Mouse (Mus musculus) splenic B cell, adult 2 months (primary cell): ENCODE results near the gene Gspt1.
"Not testable (repeated sequence)": the region's sequence is repeated elsewhere in the genome, so short reads cannot be mapped to it uniquely, and the experiment has no call there.

Experiments
- DNase-seq: peaks from one replicate; pipeline ENCODE4 v3.0.0-alpha.2; 2011; ENCODE audit warnings: low read depth, low spot score
- H3K27me3 ChIP-seq: 2 replicates; pipeline ENCODE4 v1.6.1; 2012; ENCODE audit warnings: mild to moderate bottlenecking, low read length, moderate library complexity, mixed read lengths; ENCODE audit not compliant: control insufficient read depth, poor library complexity, insufficient read depth, severe bottlenecking
- H3K36me3 ChIP-seq: 2 replicates; pipeline ENCODE4 v1.6.1; 2012; ENCODE audit warnings: mild to moderate bottlenecking, low read length, moderate library complexity, mixed read lengths; ENCODE audit not compliant: control insufficient read depth, poor library complexity, insufficient read depth, severe bottlenecking

The Gspt1 gene

GRCm38 (mm10) chr16:11253898-11254722 lies at the start of gene Gspt1:
TSS of gene Gspt1 (minus strand) at chr16:11254325.
- H3K36me3 ChIP-seq = no peaks in the 10 kb centered on the region

DNA sequence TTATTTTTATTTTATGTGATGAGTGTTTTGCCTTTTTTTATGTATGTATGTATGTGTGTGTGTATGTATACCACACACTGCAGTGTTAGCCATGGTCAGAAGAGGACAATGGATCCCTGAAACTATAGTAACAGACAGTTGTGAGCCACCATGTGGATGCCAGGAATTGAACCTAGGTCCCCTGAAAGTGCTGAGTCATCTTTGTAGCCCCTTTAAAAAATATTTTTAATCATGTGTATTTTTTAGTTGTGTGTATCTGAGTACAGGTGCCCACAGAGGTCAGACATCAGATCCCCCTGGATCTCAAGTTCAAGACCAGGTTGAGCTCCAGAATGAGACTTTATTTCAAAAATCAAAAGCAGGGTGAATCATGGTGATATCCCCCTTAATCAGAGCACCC lies 49.6 kb upstream of the Gspt1 start:
- H3K27me3 ChIP-seq = no peaks in the 10 kb centered on the region
- no peak for DNase-seq
- H3K36me3 ChIP-seq = no peaks in the 10 kb centered on the region

More at GRCm38 (mm10) chr16:11253898-11254722, at the start of gene Gspt1:
- H3K27me3 ChIP-seq = no peaks in the 10 kb centered on the region
- peak; percentile 98 for DNase-seq

GRCm38 (mm10) chr16:11297700-11298099 lies 43.6 kb upstream of the Gspt1 start:
- not testable (repeated sequence) for H3K36me3 ChIP-seq, H3K27me3 ChIP-seq
- DNase-seq = peak; percentile 33

DNA sequence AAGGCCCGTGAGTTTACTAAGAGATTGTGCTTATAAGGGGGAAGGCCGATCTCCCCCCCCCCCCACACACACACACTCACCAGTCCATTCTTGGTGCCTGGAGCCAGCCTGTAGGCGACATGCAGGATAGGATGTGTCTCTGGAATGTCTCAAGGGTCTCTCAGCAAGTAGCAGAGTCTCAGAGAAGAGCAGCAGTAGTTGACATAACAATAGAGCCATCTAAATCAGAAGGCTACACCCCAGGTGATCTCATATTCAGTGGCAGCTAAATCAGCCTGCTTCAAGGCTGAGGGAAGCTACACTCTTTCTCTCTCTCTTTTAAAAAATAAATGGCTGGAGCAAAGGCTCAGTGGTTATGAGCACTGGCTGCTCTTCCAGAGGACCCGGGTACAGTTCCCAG lies 41.5 kb upstream of the Gspt1 start:
- not testable (repeated sequence) for H3K36me3 ChIP-seq, DNase-seq, H3K27me3 ChIP-seq

GRCm38 (mm10) chr16:11288873-11289272 lies 34.7 kb upstream of the Gspt1 start:
- DNase-seq, H3K27me3 ChIP-seq, H3K36me3 ChIP-seq: not testable (repeated sequence)

- no peak for DNase-seq
- Histone ChIP-seq H3K36me3 (no peaks in the 10 kb centered on the region), H3K27me3 (no peaks in the 10 kb centered on the region)
Measured at GRCm38 (mm10) chr16:11285949-11286348, 31.8 kb upstream of the Gspt1 start.

DNA sequence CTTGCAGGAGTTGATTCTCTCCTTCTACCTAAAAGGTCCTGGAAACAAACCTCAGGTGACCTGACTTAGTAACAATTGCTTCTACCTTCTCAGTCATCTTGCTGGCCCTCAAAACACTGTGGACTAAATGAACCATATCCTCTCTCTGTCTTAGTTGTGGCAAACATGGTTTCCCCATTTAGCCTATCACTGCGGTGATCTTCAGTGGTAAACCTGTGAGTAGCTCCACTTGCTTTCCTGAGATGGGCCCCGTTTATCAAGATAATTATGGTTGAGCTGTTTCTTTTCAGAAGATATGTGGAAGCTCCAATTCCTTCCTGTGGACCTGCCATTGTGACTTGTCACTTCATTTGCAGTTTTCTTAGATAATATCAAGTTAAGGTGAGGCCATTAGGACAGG lies 30.8 kb upstream of the Gspt1 start:
- no peaks in the 10 kb centered on the region for H3K36me3 ChIP-seq
- DNase-seq = no peak
- no peaks in the 10 kb centered on the region for H3K27me3 ChIP-seq

DNA sequence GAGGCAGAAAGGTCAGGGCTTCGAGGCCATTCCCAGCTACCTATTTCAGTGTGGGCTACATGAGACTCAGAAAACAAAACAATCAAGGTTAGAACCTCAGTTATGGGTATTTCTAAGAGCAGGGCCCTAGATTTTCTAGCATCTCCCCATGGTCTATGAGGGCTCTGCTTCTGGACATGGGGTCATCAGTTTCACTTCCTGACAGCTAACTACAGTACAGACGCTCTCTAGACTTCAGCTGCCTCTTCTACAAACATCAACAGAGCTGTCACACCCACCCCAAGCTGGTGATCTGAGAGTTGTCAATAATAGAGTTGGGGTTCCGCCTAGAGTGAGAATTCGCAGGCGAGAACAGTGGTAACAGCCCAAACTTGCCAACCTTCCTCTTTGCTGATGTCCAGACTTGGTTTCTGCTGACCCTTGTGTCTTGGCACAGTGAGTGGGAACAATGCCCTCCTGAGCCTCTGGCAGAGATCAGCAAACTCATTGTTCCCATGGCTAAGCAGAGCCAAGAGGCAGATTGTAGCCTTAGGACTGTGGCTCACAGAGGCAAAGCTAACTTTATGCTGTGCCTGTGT lies 28.6 kb upstream of the Gspt1 start:
- peak; percentile 5 for DNase-seq
- Histone ChIP-seq H3K36me3 (no peaks in the 10 kb centered on the region), H3K27me3 (no peaks in the 10 kb centered on the region)

- DNase-seq = no peak
- H3K27me3 ChIP-seq = no peaks in the 10 kb centered on the region
- no peaks in the 10 kb centered on the region for H3K36me3 ChIP-seq
Measured at GRCm38 (mm10) chr16:11278778-11279177, 24.7 kb upstream of the Gspt1 start.

GRCm38 (mm10) chr16:11276888-11277287 lies 22.8 kb upstream of the Gspt1 start:
- Histone ChIP-seq H3K27me3 (no peaks in the 10 kb centered on the region), H3K36me3 (no peaks in the 10 kb centered on the region)
- DNase-seq = no peak

DNA sequence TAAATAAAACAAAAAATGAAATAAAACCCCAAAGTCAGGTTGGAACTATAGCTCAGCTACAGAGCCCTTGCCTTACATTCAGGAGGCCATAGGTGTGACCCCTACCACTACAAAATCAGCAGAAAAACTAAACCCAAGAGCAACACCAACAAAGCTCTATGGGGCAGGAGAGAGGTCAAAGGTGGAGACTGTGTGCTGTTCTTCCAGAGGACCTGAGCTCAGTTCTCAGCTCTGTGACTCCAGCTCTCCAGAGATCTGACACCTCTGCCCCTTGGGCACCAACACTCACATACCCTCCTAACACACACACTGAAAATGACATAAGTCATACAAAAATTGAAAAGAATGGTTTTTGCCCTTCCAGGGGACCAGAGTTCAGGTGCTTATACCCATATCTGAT lies 16.9 kb upstream of the Gspt1 start:
- Histone ChIP-seq H3K27me3 (no peaks in the 10 kb centered on the region; the same call in 1 of the 2 replicates), H3K36me3 (no peaks in the 10 kb centered on the region)
- DNase-seq = no peak

DNA sequence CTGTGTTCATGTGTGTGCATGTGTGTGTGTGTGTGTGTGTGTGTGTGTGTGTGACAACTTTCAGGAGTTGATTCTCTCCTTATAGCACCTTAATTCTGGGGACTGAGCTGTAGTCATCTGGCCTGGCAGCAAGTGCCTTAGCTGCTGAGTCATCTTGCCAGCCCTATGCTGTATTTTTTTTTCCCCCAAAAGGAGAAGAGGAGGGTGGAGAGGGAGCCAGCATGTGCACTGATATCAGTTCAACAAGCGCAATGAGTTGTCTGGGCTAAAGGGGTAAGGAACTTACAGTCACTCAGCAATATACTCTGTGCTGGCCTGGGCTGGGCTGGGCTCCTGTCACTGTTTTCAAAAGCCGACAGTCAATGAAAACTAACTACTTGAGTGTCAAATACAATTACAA lies 16.5 kb upstream of the Gspt1 start:
- no peak for DNase-seq
- H3K27me3 ChIP-seq = no peaks in the 10 kb centered on the region; the same call in 1 of the 2 replicates
- H3K36me3 ChIP-seq = no peaks in the 10 kb centered on the region

DNA sequence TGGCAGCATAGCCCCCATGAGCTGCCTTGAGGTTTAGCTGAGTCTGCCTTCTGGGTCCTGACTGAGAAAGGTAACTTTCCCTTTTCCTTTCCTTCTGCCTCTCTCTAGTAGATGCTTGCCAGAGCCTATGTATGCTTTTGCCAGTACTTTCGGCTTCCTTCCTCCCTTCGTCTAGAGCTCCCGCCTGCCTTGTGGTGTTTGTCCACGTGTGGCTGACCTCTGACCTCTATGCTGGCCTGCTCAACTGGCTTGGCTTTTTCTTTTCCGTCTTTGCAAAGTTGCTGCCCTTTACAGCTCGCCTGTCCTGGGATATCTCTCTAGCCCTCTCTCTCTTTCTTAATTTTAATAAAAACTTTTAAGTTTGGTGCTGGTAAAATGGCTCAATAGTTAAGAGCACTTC lies 15.7 kb upstream of the Gspt1 start:
- Histone ChIP-seq H3K27me3 (no peaks in the 10 kb centered on the region; the same call in 1 of the 2 replicates), H3K36me3 (no peaks in the 10 kb centered on the region)
- DNase-seq = no peak

GRCm38 (mm10) chr16:11266556-11266955 lies 12.4 kb upstream of the Gspt1 start:
- Histone ChIP-seq H3K27me3 (no peaks in the 10 kb centered on the region; the same call in 1 of the 2 replicates), H3K36me3 (no peaks in the 10 kb centered on the region)
- DNase-seq = no peak

DNA sequence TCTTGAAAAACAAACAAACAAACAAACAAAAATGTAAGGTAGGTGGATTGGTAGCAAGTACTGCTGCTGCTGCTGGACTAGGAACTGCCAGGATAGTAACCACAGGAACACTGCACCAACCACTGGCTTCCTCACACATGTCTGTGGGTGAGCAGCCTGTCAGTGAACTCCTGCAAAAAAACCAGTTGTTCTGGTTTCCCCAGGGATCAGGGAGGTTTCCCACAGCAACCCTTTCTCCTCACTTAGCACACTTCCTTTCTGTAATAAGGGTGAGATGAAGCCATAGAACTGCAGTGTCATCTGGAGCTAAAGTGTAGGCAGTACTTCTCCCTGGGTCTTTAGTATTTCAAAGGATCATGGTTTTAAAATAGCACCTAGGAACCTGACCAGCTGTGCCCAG lies 9.1 kb upstream of the Gspt1 start:
- DNase-seq = no peak
- no peaks in the 10 kb centered on the region for H3K27me3 ChIP-seq

More for the DNA sequence above, 9.1 kb upstream of the Gspt1 start:
- H3K36me3 ChIP-seq = no peaks in the 10 kb centered on the region
